Mouse (Mus musculus): ENCODE data around the gene Dtx1. TPM values are rescaled to one million over a fixed set of nuclear protein-coding genes. Genes with fewer than 3 reads are reported as not detected.

Dtx1 gene
- polyA plus RNA-seq, 1 experiment from 2014 or later: 6.8 TPM

- H3K4me3 ChIP-seq (replicated peaks): no peak overlapping the region
- H3K4me2 ChIP-seq: no peak overlapping the region
- H3K4me1 ChIP-seq (replicated peaks): peaks cover 27% of the 10 kb centered on the region
- H3K9me3 ChIP-seq: no peaks in the 10 kb centered on the region
- H3K27me3 ChIP-seq: peaks cover 72% of the 10 kb centered on the region
- no peak overlapping the region for H3K27ac ChIP-seq
- no peak overlapping the region for H3K9ac ChIP-seq (replicated peaks)
- no peak for ATAC-seq (ENCODE audit: insufficient number of reproducible peaks, insufficient read depth, low FRiP score, low TSS enrichment, low read depth)
- WGBS: 71% methylated on average over 19 of the region's 19 CpGs
- no peaks in the 10 kb centered on the region; the same call in 1 of the 2 replicates for H3K36me3 ChIP-seq
Measured at GRCm38 (mm10) chr5:120692034-120692433, 19.7 kb downstream of the Dtx1 start.

GRCm38 (mm10) chr5:120690417-120690816 lies 21.3 kb downstream of the Dtx1 start:
- Histone ChIP-seq H3K9me3 (no peaks in the 10 kb centered on the region), H3K27ac (no peak overlapping the region), H3K4me1 (replicated peaks) (peaks cover 25% of the 10 kb centered on the region), H3K27me3 (peaks cover 71% of the 10 kb centered on the region), H3K4me2 (no peak overlapping the region), H3K9ac (replicated peaks) (no peak overlapping the region), H3K4me3 (replicated peaks) (no peak overlapping the region), H3K36me3 (no peaks in the 10 kb centered on the region; the same call in 1 of the 2 replicates)
- ATAC-seq (ENCODE audit: insufficient number of reproducible peaks, insufficient read depth, low FRiP score, low TSS enrichment, low read depth): no peak
- WGBS: 61% methylated on average over 4 of the region's 4 CpGs

DNA sequence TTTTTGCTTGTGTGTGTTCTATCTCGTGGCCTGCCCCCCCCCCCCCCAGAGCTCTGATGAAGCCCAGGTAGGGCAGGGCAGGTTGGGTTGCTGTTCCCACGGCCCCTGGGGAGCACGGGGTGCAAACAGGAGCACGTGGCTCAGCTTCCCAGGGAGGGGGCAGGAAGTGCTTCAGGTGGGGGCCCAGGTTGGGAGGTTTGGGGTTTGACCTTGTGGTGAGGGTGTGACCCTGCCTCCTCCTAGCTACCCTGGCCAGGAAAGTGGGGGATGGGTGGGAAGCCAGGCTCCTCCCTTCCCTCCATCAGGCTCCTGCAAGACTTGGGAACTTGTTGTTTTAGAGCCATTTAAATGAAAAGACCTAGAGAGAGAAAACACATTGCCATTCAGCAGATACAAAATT lies 23.3 kb downstream of the Dtx1 start:
- H3K27me3 ChIP-seq: peaks cover 71% of the 10 kb centered on the region
- no peak overlapping the region for H3K4me3 ChIP-seq (replicated peaks)
- H3K4me1 ChIP-seq (replicated peaks): peaks cover 14% of the 10 kb centered on the region
- no peak for ATAC-seq (ENCODE audit: insufficient number of reproducible peaks, insufficient read depth, low FRiP score, low TSS enrichment, low read depth)
- H3K36me3 ChIP-seq: no peaks in the 10 kb centered on the region; the same call in 1 of the 2 replicates
- no peak overlapping the region for H3K9ac ChIP-seq (replicated peaks)
- H3K27ac ChIP-seq: no peak overlapping the region
- 22% methylated on average over 4 of the region's 4 CpGs for WGBS
- no peaks in the 10 kb centered on the region for H3K9me3 ChIP-seq
- no peak overlapping the region for H3K4me2 ChIP-seq

DNA sequence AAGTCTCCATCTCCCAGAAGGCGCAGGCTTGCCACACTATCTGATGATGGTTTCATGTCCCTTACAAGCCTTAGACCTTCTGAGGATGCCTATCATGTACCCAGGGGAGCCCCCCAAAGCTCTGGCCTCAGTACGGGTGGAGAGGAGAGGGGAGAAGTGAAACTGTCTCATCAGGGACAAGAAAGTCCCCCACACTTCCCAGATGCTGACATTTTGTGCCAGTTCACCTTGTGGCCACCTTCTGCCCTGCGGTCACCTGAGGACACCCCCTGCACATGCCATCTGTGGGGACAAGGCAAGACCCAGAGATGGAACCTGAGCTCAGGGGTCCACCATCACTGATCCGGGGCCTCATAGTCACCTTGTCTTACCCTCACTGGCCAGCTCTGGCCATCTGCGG lies 23.8 kb downstream of the Dtx1 start:
- Histone ChIP-seq H3K27me3 (peaks cover 71% of the 10 kb centered on the region), H3K36me3 (no peaks in the 10 kb centered on the region; the same call in 1 of the 2 replicates), H3K9me3 (no peaks in the 10 kb centered on the region), H3K4me2 (no peak overlapping the region), H3K9ac (replicated peaks) (no peak overlapping the region), H3K27ac (no peak overlapping the region), H3K4me1 (replicated peaks) (peaks cover 19% of the 10 kb centered on the region), H3K4me3 (replicated peaks) (no peak overlapping the region)
- WGBS: 76% methylated on average over 5 of the region's 5 CpGs
- no peak for ATAC-seq (ENCODE audit: insufficient number of reproducible peaks, insufficient read depth, low FRiP score, low TSS enrichment, low read depth)

GRCm38 (mm10) chr5:120687484-120687851 lies 24.3 kb downstream of the Dtx1 start:
- ATAC-seq (ENCODE audit: insufficient number of reproducible peaks, insufficient read depth, low FRiP score, low TSS enrichment, low read depth): no peak
- Histone ChIP-seq H3K9ac (replicated peaks) (no peak overlapping the region), H3K4me3 (replicated peaks) (no peak overlapping the region), H3K9me3 (no peaks in the 10 kb centered on the region), H3K27me3 (peaks cover 71% of the 10 kb centered on the region), H3K4me2 (no peak overlapping the region), H3K4me1 (replicated peaks) (peaks cover 23% of the 10 kb centered on the region), H3K36me3 (no peaks in the 10 kb centered on the region; the same call in 1 of the 2 replicates), H3K27ac (no peak overlapping the region)
- 81% methylated on average over 3 of the region's 3 CpGs for WGBS

DNA sequence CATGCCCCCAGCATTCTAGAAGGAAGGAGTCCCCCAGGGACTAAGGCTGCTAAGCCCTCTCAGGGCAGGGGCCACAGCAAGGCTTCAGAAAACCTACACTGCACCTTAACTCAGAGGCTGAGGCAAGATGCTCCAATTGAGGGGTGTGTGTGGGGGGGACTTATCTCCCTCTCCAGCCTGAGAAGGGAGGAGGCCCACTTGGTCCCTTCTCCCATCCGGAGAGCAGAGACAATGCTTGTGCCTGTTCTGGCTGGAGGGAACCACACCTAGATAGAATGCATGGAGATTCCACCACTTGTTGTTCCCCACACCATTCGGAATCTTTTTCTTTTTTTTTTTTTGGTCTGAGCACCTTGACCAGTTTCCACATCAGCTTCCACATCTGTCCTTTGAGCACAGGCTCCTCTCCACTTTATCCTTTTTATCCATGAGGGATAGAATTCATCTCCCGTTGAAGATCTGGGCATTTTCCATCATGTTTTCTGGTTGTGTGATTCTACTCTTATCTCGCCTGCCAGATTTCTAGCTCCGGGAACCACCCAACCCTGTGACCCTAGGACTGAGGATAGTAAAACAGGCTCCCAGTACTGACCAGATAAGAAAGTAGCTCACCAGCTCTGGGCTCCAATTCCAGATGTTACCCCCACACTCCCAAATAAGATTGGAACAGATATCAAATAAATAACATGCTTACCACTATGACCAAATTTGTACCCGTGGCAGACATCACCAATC lies 24.8 kb downstream of the Dtx1 start:
- Histone ChIP-seq H3K9ac (replicated peaks) (no peak overlapping the region), H3K9me3 (no peaks in the 10 kb centered on the region), H3K4me1 (replicated peaks) (peaks cover 28% of the 10 kb centered on the region), H3K36me3 (no peaks in the 10 kb centered on the region; the same call in 1 of the 2 replicates), H3K4me2 (no peak overlapping the region), H3K27ac (no peak overlapping the region), H3K27me3 (peaks cover 71% of the 10 kb centered on the region), H3K4me3 (replicated peaks) (no peak overlapping the region)
- ATAC-seq (ENCODE audit: insufficient number of reproducible peaks, insufficient read depth, low FRiP score, low TSS enrichment, low read depth): no peak
- WGBS: 78% methylated on average over 6 of the region's 6 CpGs

- no peak overlapping the region for H3K4me3 ChIP-seq (replicated peaks)
- H3K9ac ChIP-seq (replicated peaks): no peak overlapping the region
- H3K9me3 ChIP-seq: no peaks in the 10 kb centered on the region
- H3K27ac ChIP-seq: no peak overlapping the region
- ATAC-seq (ENCODE audit: insufficient number of reproducible peaks, insufficient read depth, low FRiP score, low TSS enrichment, low read depth): no peak
- H3K36me3 ChIP-seq: no peaks in the 10 kb centered on the region
- no peak overlapping the region for H3K4me2 ChIP-seq
- H3K27me3 ChIP-seq: peaks cover 69% of the 10 kb centered on the region
- peaks cover 31% of the 10 kb centered on the region for H3K4me1 ChIP-seq (replicated peaks)
- 78% methylated on average over 8 of the region's 8 CpGs for WGBS
Measured at GRCm38 (mm10) chr5:120685678-120686077, 26.0 kb downstream of the Dtx1 start.

GRCm38 (mm10) chr5:120682982-120683771 lies 28.6 kb downstream of the Dtx1 start:
- Histone ChIP-seq H3K9me3 (no peaks in the 10 kb centered on the region), H3K36me3 (no peaks in the 10 kb centered on the region), H3K4me2 (peak overlapping the region; percentile 31), H3K9ac (replicated peaks) (no peak overlapping the region), H3K27ac (no peak overlapping the region), H3K27me3 (peaks cover 65% of the 10 kb centered on the region), H3K4me1 (replicated peaks) (peaks cover 26% of the 10 kb centered on the region), H3K4me3 (replicated peaks) (no peak overlapping the region)
- ATAC-seq (ENCODE audit: insufficient number of reproducible peaks, insufficient read depth, low FRiP score, low TSS enrichment, low read depth): no peak
- 9% methylated on average over 24 of the region's 24 CpGs for WGBS

DNA sequence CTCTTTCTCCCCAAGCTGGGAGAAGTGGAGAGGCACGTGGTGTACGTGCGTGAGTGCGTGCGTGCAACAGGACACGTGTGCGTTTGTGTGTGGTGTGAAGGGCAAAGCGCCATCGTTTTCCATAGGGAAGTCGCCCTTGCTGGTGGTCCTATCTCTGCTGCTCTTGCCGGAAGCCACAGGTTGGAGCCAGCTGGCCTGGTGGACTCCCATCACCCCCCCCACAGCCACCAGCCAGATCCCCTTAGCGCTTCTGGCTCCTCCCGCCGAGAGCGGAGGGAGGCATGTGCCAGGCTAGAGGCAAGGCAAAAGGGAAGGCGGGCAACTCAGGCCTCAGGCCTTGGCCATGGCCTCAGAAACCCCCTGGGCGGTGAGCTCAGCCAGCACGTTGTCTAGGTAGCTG lies 30.8 kb downstream of the Dtx1 start:
- no peak for ATAC-seq (ENCODE audit: insufficient number of reproducible peaks, insufficient read depth, low FRiP score, low TSS enrichment, low read depth)
- Histone ChIP-seq H3K4me3 (replicated peaks) (no peak overlapping the region), H3K36me3 (no peaks in the 10 kb centered on the region), H3K9ac (replicated peaks) (no peak overlapping the region), H3K27me3 (peaks cover 59% of the 10 kb centered on the region), H3K9me3 (no peaks in the 10 kb centered on the region), H3K4me1 (replicated peaks) (peaks cover 26% of the 10 kb centered on the region), H3K27ac (no peak overlapping the region), H3K4me2 (peak overlapping the region; percentile 77; the same call in 1 of the 2 replicates)
- 86% methylated on average over 18 of the region's 18 CpGs for WGBS

GRCm38 (mm10) chr5:120679676-120680555 lies 31.8 kb downstream of the Dtx1 start:
- ATAC-seq (ENCODE audit: insufficient number of reproducible peaks, insufficient read depth, low FRiP score, low TSS enrichment, low read depth): peak; percentile 61
- H3K4me1 ChIP-seq (replicated peaks): peaks cover 27% of the 10 kb centered on the region
- no peaks in the 10 kb centered on the region for H3K9me3 ChIP-seq
- 2% methylated on average over 24 of the region's 24 CpGs for WGBS
- peaks cover 49% of the 10 kb centered on the region for H3K27me3 ChIP-seq
- H3K27ac ChIP-seq: peak overlapping the region; percentile 72
- no peaks in the 10 kb centered on the region for H3K36me3 ChIP-seq
- peak overlapping the region; percentile 41 for H3K4me3 ChIP-seq (replicated peaks)
- H3K4me2 ChIP-seq: peak overlapping the region; percentile 77
- peak overlapping the region; percentile 52 for H3K9ac ChIP-seq (replicated peaks)

GRCm38 (mm10) chr5:120677516-120677915 lies 34.2 kb downstream of the Dtx1 start:
- WGBS: 29% methylated on average over 2 of the region's 2 CpGs
- no peak overlapping the region for H3K27ac ChIP-seq

More at GRCm38 (mm10) chr5:120677516-120677915, 34.2 kb downstream of the Dtx1 start:
- Histone ChIP-seq H3K27me3 (peaks cover 36% of the 10 kb centered on the region), H3K4me1 (replicated peaks) (peaks cover 21% of the 10 kb centered on the region), H3K9me3 (no peaks in the 10 kb centered on the region), H3K4me2 (no peak overlapping the region), H3K4me3 (replicated peaks) (no peak overlapping the region), H3K9ac (replicated peaks) (no peak overlapping the region), H3K36me3 (no peaks in the 10 kb centered on the region)
- no peak for ATAC-seq (ENCODE audit: insufficient number of reproducible peaks, insufficient read depth, low FRiP score, low TSS enrichment, low read depth)

Measured in limb, embryonic 12.5 days (tissue).